Mouse (Mus musculus): ENCODE results near the gene Wdhd1.

The Wdhd1 gene

GRCm38 (mm10) chr14:47279058-47279457, 2.4 kb upstream of the Wdhd1 start:
- DNase-seq = no peak

GRCm38 (mm10) chr14:47276036-47276603, 537 bp downstream of the Wdhd1 start:
- DNase-seq = no peak

GRCm38 (mm10) chr14:47275417-47275816, 1.2 kb downstream of the Wdhd1 start:
- no peak for DNase-seq

GRCm38 (mm10) chr14:47273751-47274150, 2.9 kb downstream of the Wdhd1 start:
- no peak for DNase-seq

- no peak for DNase-seq
These were observed 7.0 kb downstream of the Wdhd1 start for GRCm38 (mm10) chr14:47269706-47270105.

GRCm38 (mm10) chr14:47269056-47269455, 7.6 kb downstream of the Wdhd1 start:
- DNase-seq = no peak

- DNase-seq = no peak
These were observed 10.8 kb downstream of the Wdhd1 start for GRCm38 (mm10) chr14:47265829-47266228.

GRCm38 (mm10) chr14:47264866-47265265, 11.8 kb downstream of the Wdhd1 start:
- DNase-seq = no peak

- no peak for DNase-seq
These were observed 26.8 kb downstream of the Wdhd1 start for GRCm38 (mm10) chr14:47249839-47250238.

- DNase-seq = no peak
These were observed 33.9 kb downstream of the Wdhd1 start for GRCm38 (mm10) chr14:47242753-47243152.

- no peak for DNase-seq
These were observed 35.6 kb downstream of the Wdhd1 start for GRCm38 (mm10) chr14:47241046-47241445.

- no peak for DNase-seq
These were observed 36.1 kb downstream of the Wdhd1 start for GRCm38 (mm10) chr14:47240600-47240999.

GRCm38 (mm10) chr14:47237286-47237685, 39.4 kb downstream of the Wdhd1 start:
- no peak for DNase-seq

GRCm38 (mm10) chr14:47236491-47236890, 40.2 kb downstream of the Wdhd1 start:
- no peak for DNase-seq

- DNase-seq = no peak
These were observed 42.0 kb downstream of the Wdhd1 start for GRCm38 (mm10) chr14:47234526-47235250.

- DNase-seq = no peak
These were observed 42.6 kb downstream of the Wdhd1 start for GRCm38 (mm10) chr14:47234032-47234431.

- DNase-seq = no peak
These were observed 43.1 kb downstream of the Wdhd1 start for GRCm38 (mm10) chr14:47233602-47234001.

- DNase-seq = no peak
These were observed 46.8 kb downstream of the Wdhd1 start for GRCm38 (mm10) chr14:47229796-47230376.

- no peak for DNase-seq
These were observed 50.7 kb downstream of the Wdhd1 start for GRCm38 (mm10) chr14:47225931-47226330.

- no peak for DNase-seq
These were observed 52.0 kb downstream of the Wdhd1 start for GRCm38 (mm10) chr14:47224476-47225325.

- no peak for DNase-seq
These were observed 53.8 kb downstream of the Wdhd1 start for GRCm38 (mm10) chr14:47222631-47223450.

GRCm38 (mm10) chr14:47221567-47221966, 55.1 kb downstream of the Wdhd1 start:
- DNase-seq = no peak
